Comparison of ENCODE assay signal across 8 mouse cellular contexts in the genomic region with DNA sequence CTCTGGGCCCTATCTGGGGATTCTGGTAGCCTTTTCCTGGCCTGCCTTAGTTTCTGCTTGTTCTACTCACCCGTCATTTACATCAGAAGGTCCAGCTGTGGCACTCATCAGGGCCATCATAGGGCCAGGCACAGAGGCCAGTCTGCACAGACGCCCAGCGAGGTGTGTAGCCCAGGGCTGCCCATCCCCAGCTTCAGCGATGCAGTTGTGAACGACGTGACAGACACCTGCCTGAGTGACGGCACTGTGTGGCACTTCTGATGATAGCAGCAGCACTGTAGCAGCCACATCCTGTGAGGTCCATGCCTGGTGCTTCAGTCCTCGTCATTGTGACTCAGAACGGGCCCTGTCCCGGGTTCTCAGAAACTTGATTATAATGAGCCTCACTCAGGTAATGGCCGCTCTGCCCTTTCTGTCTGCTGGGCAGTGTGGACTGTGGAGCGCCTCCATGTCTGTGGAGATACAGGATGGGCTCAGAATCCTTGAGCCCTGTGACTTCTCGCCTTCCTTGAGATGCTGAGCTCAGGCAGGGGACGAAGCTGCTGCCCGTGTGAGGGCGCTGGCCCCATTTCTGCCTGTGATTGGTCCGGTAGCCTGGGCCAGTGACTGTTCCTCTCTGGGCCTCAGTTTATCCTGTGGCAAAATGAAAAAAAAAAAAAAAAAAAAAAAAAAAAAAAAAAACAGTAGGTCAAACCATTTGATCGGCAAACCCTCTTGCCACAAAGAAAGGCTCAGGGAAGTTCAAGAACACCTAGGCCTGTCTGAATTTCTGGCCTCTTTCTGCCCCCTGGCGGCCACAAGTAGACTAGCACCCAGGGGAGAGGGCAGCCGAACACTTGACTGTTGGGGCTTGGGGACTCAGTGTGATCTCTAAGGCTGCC. TPM values are rescaled to one million over a fixed set of nuclear protein-coding genes. Genes with fewer than 3 reads are reported as not detected.
DNase-seq lines count a peak whose midpoint lies in the region; ATAC-seq and TF ChIP-seq lines count a peak whose summit lies in the region.

No protein-coding gene starts in this region.

- no peak overlapping the region for H3K4me2 ChIP-seq in embryonic facial prominence, embryonic 14.5 days (ENCODE audit: low read depth, low read length)
- H3K4me2 ChIP-seq in lung, postnatal 0 days (replicated peaks; ENCODE audit: low read depth, low read length), result no peak overlapping the region

- TF ChIP-seq EP300 in ES-Bruce4 (IDR thresholded peaks at IDR 0.05; ENCODE audit: insufficient read depth, low read depth, low read length), result no peak
- no peak for TF ChIP-seq EP300 in lung, postnatal 0 days (IDR thresholded peaks at IDR 0.05)

- H3K4me3 ChIP-seq in ES-Bruce4 (ENCODE audit: low read depth, low read length), result no peak overlapping the region
- no peak overlapping the region for H3K4me3 ChIP-seq in bone marrow macrophage, adult 2 months (ENCODE audit: insufficient read depth, low read length)
- no peak overlapping the region for H3K4me3 ChIP-seq in embryonic facial prominence, embryonic 14.5 days (ENCODE audit: low read depth, low read length)
- no peak overlapping the region for H3K4me3 ChIP-seq in lung, postnatal 0 days (ENCODE audit: low read depth, low read length)

- WGBS in embryonic facial prominence, embryonic 14.5 days, result 69% methylated on average over 20 of the region's 20 CpGs
- 72% methylated on average over 20 of the region's 20 CpGs for WGBS in lung, postnatal 0 days

- peak; percentile 96 for TF ChIP-seq CTCF in ES-Bruce4 (IDR thresholded peaks at IDR 0.05; ENCODE audit: low read depth, low read length)
- peak; percentile 80 for TF ChIP-seq CTCF in bone marrow macrophage, adult 2 months (IDR thresholded peaks at IDR 0.05; ENCODE audit: low read depth, low read length)
- TF ChIP-seq CTCF in lung, postnatal 0 days (IDR thresholded peaks at IDR 0.05), result peak; percentile 89

- no peak for TF ChIP-seq POLR2A in ES-Bruce4 (IDR thresholded peaks at IDR 0.05; ENCODE audit: insufficient read depth, low read length)
- TF ChIP-seq POLR2A in bone marrow macrophage, adult 2 months (IDR thresholded peaks at IDR 0.05; ENCODE audit: borderline replicate concordance, low read depth, low read length), result no peak

- ATAC-seq in embryonic facial prominence, embryonic 14.5 days (ENCODE audit: low read depth), result peak; percentile 62
- ATAC-seq in lung, postnatal 0 days, result peak; percentile 44; the same call in 1 of the 2 replicates

- H3K9ac ChIP-seq in ES-Bruce4 (ENCODE audit: low read depth, poor library complexity, severe bottlenecking), result no peak overlapping the region
- H3K9ac ChIP-seq in embryonic facial prominence, embryonic 14.5 days (ENCODE audit: low read depth, low read length), result no peak overlapping the region
- H3K9ac ChIP-seq in lung, postnatal 0 days (replicated peaks; ENCODE audit: low read depth), result no peak overlapping the region

- H3K27ac ChIP-seq in ES-Bruce4 (ENCODE audit: insufficient read depth, low read length), result no peak overlapping the region
- no peak overlapping the region for H3K27ac ChIP-seq in bone marrow macrophage, adult 2 months (ENCODE audit: insufficient read depth, low read depth, low read length)
- no peak overlapping the region for H3K27ac ChIP-seq in embryonic facial prominence, embryonic 14.5 days (replicated peaks; ENCODE audit: low read depth, low read length)
- H3K27ac ChIP-seq in lung, postnatal 0 days (ENCODE audit: low read length), result no peak overlapping the region

- H3K9me3 ChIP-seq in ES-Bruce4 (replicated peaks; ENCODE audit: control insufficient read depth, insufficient read depth, low read length, poor library complexity, severe bottlenecking), result no peaks in the 10 kb centered on the region; the same call in 1 of the 2 replicates
- peaks cover 5% of the 10 kb centered on the region; the same call in 1 of the 2 replicates for H3K9me3 ChIP-seq in embryonic facial prominence, embryonic 14.5 days (ENCODE audit: control insufficient read depth, low read length)
- no peaks in the 10 kb centered on the region for H3K9me3 ChIP-seq in lung, postnatal 0 days (ENCODE audit: low read length)

- no peaks in the 10 kb centered on the region for H3K36me3 ChIP-seq in ES-Bruce4 (ENCODE audit: control insufficient read depth, insufficient read depth, low read length, poor library complexity, severe bottlenecking)
- H3K36me3 ChIP-seq in embryonic facial prominence, embryonic 14.5 days (ENCODE audit: control insufficient read depth, insufficient read depth, low read length), result no peaks in the 10 kb centered on the region
- H3K36me3 ChIP-seq in lung, postnatal 0 days (ENCODE audit: insufficient read depth, low read length), result no peaks in the 10 kb centered on the region

- no peaks in the 10 kb centered on the region for H3K27me3 ChIP-seq in ES-Bruce4 (ENCODE audit: control insufficient read depth, insufficient read depth, low read length, poor library complexity, severe bottlenecking)
- no peaks in the 10 kb centered on the region for H3K27me3 ChIP-seq in embryonic facial prominence, embryonic 14.5 days (replicated peaks; ENCODE audit: control insufficient read depth, insufficient read depth, low read length)
- H3K27me3 ChIP-seq in lung, postnatal 0 days (replicated peaks; ENCODE audit: insufficient read depth, low read length), result no peaks in the 10 kb centered on the region

- peak; percentile 67 for DNase-seq in embryonic facial prominence, embryonic 14.5 days (ENCODE audit: low spot score)
- DNase-seq in heart, postnatal 10 days, result peak; percentile 61 to 69
- DNase-seq in kidney, postnatal 14 days, result peak; percentile 72
- peak; percentile 82 for DNase-seq in lung, postnatal 0 days (ENCODE audit: low spot score)
- DNase-seq in retina, postnatal 1 day, result peak; percentile 79
- DNase-seq in thymus, postnatal 4 days, result peak; percentile 75

- intact Hi-C loops in heart, postnatal 10 days (cut with DNase I), result loop anchor here (1.0 to 10.0 kb wide), 5 partner anchors 87 to 1840 kb away; partner anchors contain the start of gene Mycl

- no peaks in the 10 kb centered on the region for H3K4me1 ChIP-seq in ES-Bruce4 (ENCODE audit: control insufficient read depth, insufficient read depth, low read length)
- no peaks in the 10 kb centered on the region for H3K4me1 ChIP-seq in bone marrow macrophage, adult 2 months (ENCODE audit: control insufficient read depth, insufficient read depth, low read length)
- H3K4me1 ChIP-seq in embryonic facial prominence, embryonic 14.5 days (ENCODE audit: control insufficient read depth, insufficient read depth, low read length), result no peaks in the 10 kb centered on the region
- no peaks in the 10 kb centered on the region for H3K4me1 ChIP-seq in lung, postnatal 0 days (ENCODE audit: insufficient read depth, low read depth, low read length)

RNA-seq across cellular contexts. Expression of gene Bmp8b, which starts 22.4 kb away (rescaled TPM):
- 8.7 and 9.4 TPM in 2 replicates for polyA plus RNA-seq in ES-Bruce4 (2011; ENCODE audit: insufficient read depth, insufficient read length, low read depth, missing spikeins)
- polyA plus RNA-seq in bone marrow macrophage, adult 2 months (2012; ENCODE audit: insufficient read depth, insufficient read length, missing spikeins), result not detected in 2 replicates
- polyA plus RNA-seq in embryonic facial prominence, embryonic 14.5 days (2014; fragmentation: Nextera tagmentation; extraction: Ambion mirVana), result 0.90 and 1.1 TPM in 2 replicates
- not detected for total RNA-seq in heart, postnatal 10 days (2021)
- polyA plus RNA-seq in lung, postnatal 0 days (2015; fragmentation: Nextera tagmentation; extraction: Ambion mirVana), result 0.57 and 0.84 TPM in 2 replicates

RNA-seq across cellular contexts. Expression of gene Oxct2b, which starts 33.5 kb away (rescaled TPM):
- 1.2 TPM in 2 replicates for polyA plus RNA-seq in ES-Bruce4 (2011; ENCODE audit: insufficient read depth, insufficient read length, low read depth, missing spikeins)
- not detected in 2 replicates for polyA plus RNA-seq in bone marrow macrophage, adult 2 months (2012; ENCODE audit: insufficient read depth, insufficient read length, missing spikeins)
- not detected in 2 replicates for polyA plus RNA-seq in embryonic facial prominence, embryonic 14.5 days (2014; fragmentation: Nextera tagmentation; extraction: Ambion mirVana)
- not detected for total RNA-seq in heart, postnatal 10 days (2021)
- polyA plus RNA-seq in lung, postnatal 0 days (2015; fragmentation: Nextera tagmentation; extraction: Ambion mirVana), result not detected in 2 replicates

RNA-seq across cellular contexts. Expression of gene Ppie, which starts 57.2 kb away (rescaled TPM):
- polyA plus RNA-seq in ES-Bruce4 (2011; ENCODE audit: insufficient read depth, insufficient read length, low read depth, missing spikeins), result 57.7 and 69.9 TPM in 2 replicates
- 20.5 and 20.7 TPM in 2 replicates for polyA plus RNA-seq in bone marrow macrophage, adult 2 months (2012; ENCODE audit: insufficient read depth, insufficient read length, missing spikeins)
- polyA plus RNA-seq in embryonic facial prominence, embryonic 14.5 days (2014; fragmentation: Nextera tagmentation; extraction: Ambion mirVana), result 77.8 and 84.3 TPM in 2 replicates
- 10 to 100 TPM; 28.4 to 29.2 TPM for total RNA-seq in heart, postnatal 10 days (2021)
- 41.2 and 43.8 TPM in 2 replicates for polyA plus RNA-seq in lung, postnatal 0 days (2015; fragmentation: Nextera tagmentation; extraction: Ambion mirVana)
